Mouse (Mus musculus): Measurements from ENCODE around the gene Phkb.

DNA sequence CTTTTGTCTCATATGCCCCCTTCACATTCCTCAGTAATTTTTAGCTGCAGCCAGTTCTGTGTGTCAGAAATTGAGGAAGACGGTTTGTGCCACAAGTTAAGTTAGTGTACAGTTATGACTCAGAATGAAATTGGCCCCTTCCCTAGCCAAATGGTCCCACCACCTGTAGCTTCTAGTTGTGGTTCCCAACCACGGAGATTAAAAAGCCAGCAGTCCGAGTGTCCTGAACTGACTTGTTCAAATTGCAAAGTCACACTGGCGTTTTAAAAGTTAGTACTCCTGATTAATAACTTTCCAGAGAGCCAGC lies 683 bp downstream of the Phkb start:
- TF ChIP-seq CTCF (IDR thresholded peaks at IDR 0.05; ENCODE audit: low read depth): no peak
- TF ChIP-seq EP300 (IDR thresholded peaks at IDR 0.05; ENCODE audit: low read depth): no peak
